9 mouse cellular contexts compared by ENCODE assay signal in the genomic region with DNA sequence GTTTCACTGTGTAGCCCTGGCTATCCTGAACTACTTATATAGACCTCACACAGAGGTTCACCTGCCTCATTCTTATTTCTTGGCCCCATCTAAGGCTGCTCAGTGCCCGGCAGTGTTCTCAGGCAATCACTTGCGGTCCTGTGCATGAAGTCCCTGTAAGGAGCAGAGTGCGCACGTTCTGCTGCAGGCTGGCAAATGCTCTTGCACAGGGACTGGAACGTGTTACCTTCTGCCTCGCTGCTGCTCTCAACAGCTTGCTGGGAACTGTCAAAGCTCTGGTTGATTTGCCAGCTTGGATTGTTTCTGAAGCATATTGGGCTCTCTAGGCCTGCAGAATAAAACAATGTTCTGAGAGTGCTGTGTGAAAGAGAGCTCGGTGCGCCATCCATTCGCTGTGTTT. TPM values are rescaled to one million over a fixed set of nuclear protein-coding genes. Genes with fewer than 3 reads are reported as not detected.
DNase-seq lines count a peak whose midpoint lies in the region; ATAC-seq and TF ChIP-seq lines count a peak whose summit lies in the region.
"Had no signal": no experiment of that assay in that cellular context is flagged by ENCODE, and none has a peak within 500 bp of the region (broad histone marks: within the 10 kb centered on the region; RNA-seq: fewer than 3 reads in every experiment).

No protein-coding gene starts in this region.

- H3K36me3 ChIP-seq in hindbrain, embryonic 16.5 days (ENCODE audit: control insufficient read depth, insufficient read depth, low read length), result no peaks in the 10 kb centered on the region
- no peaks in the 10 kb centered on the region for H3K36me3 ChIP-seq in hindbrain, embryonic 10.5 days
- no peaks in the 10 kb centered on the region for H3K36me3 ChIP-seq in heart, embryonic 15.5 days
- H3K36me3 ChIP-seq in myocyte (ENCODE audit: control insufficient read depth, insufficient read depth), result peaks cover 23% of the 10 kb centered on the region
- peaks cover 11% of the 10 kb centered on the region for H3K36me3 ChIP-seq in liver, embryonic 12.5 days

- no peaks in the 10 kb centered on the region for H3K27me3 ChIP-seq in hindbrain, embryonic 16.5 days (replicated peaks; ENCODE audit: control insufficient read depth, insufficient read depth, low read length)
- H3K27me3 ChIP-seq in hindbrain, embryonic 10.5 days (ENCODE audit: insufficient read depth, poor library complexity, severe bottlenecking), result no peaks in the 10 kb centered on the region
- no peaks in the 10 kb centered on the region for H3K27me3 ChIP-seq in heart, embryonic 15.5 days
- H3K27me3 ChIP-seq in myocyte (ENCODE audit: control insufficient read depth, insufficient read depth, insufficient read length), result no peaks in the 10 kb centered on the region
- no peaks in the 10 kb centered on the region for H3K27me3 ChIP-seq in liver, embryonic 12.5 days (replicated peaks)

- no peak for DNase-seq in hindbrain, embryonic 10.5 days (ENCODE audit: low spot score)
- DNase-seq in cerebellum, adult 8-10 months, result peak; percentile 41
- DNase-seq in urinary bladder, postnatal 4 days (ENCODE audit: low spot score in 2 of 2), result no peak
- no peak for DNase-seq in kidney, adult 18-20 months

- no peak overlapping the region for H3ac ChIP-seq in myocyte (ENCODE audit: control insufficient read depth, insufficient read length)

- 50% methylated on average over 9 of the region's 9 CpGs for WGBS in hindbrain, embryonic 16.5 days
- WGBS in hindbrain, embryonic 10.5 days, result 88% methylated on average over 9 of the region's 9 CpGs
- 61% methylated on average over 9 of the region's 9 CpGs for WGBS in heart, embryonic 15.5 days
- WGBS in liver, embryonic 12.5 days (ENCODE audit: insufficient replicate concordance), result 90% methylated on average over 9 of the region's 9 CpGs

- H3K9me3 ChIP-seq in hindbrain, embryonic 16.5 days (ENCODE audit: control insufficient read depth, low read length), result no peaks in the 10 kb centered on the region
- H3K9me3 ChIP-seq in hindbrain, embryonic 10.5 days, result no peaks in the 10 kb centered on the region
- H3K9me3 ChIP-seq in heart, embryonic 15.5 days (replicated peaks), result no peaks in the 10 kb centered on the region
- H3K9me3 ChIP-seq in liver, embryonic 12.5 days (replicated peaks), result no peaks in the 10 kb centered on the region

- H3K4me2 ChIP-seq in hindbrain, embryonic 16.5 days (ENCODE audit: low read length), result no peak overlapping the region
- H3K4me2 ChIP-seq in heart, embryonic 15.5 days, result no peak overlapping the region
- no peak overlapping the region for H3K4me2 ChIP-seq in myocyte (ENCODE audit: low read depth)
- H3K4me2 ChIP-seq in liver, embryonic 12.5 days, result no peak overlapping the region

- no peak overlapping the region for H3K27ac ChIP-seq in hindbrain, embryonic 16.5 days (ENCODE audit: low read depth, low read length)
- H3K27ac ChIP-seq in hindbrain, embryonic 10.5 days, result no peak overlapping the region
- peak overlapping the region; percentile 68 for H3K27ac ChIP-seq in heart, embryonic 15.5 days
- H3K27ac ChIP-seq in liver, embryonic 12.5 days, result no peak overlapping the region
- H3K27ac ChIP-seq: macrophage had no signal

- H3K79me2 ChIP-seq in myocyte (ENCODE audit: control insufficient read depth, insufficient read depth), result peaks cover 99% of the 10 kb centered on the region

- ATAC-seq in hindbrain, embryonic 16.5 days, result peak; percentile 76
- peak; percentile 85 for ATAC-seq in heart, embryonic 15.5 days (replicated peaks; ENCODE audit: insufficient number of reproducible peaks, insufficient read depth, low FRiP score, low read depth)
- ATAC-seq in liver, embryonic 12.5 days, result no peak

- H3K4me3 ChIP-seq in hindbrain, embryonic 16.5 days (ENCODE audit: low read length), result no peak overlapping the region
- H3K4me3 ChIP-seq in hindbrain, embryonic 10.5 days, result no peak overlapping the region
- no peak overlapping the region for H3K4me3 ChIP-seq in heart, embryonic 15.5 days
- H3K4me3 ChIP-seq in myocyte, result no peak overlapping the region
- H3K4me3 ChIP-seq in liver, embryonic 12.5 days, result no peak overlapping the region

- TF ChIP-seq POLR2A in myocyte (IDR thresholded peaks at IDR 0.05; ENCODE audit: insufficient read length, low read depth), result no peak

- H3K4me1 ChIP-seq in hindbrain, embryonic 16.5 days (ENCODE audit: control insufficient read depth, insufficient read depth, low read depth, low read length), result peaks cover 10% of the 10 kb centered on the region
- H3K4me1 ChIP-seq in hindbrain, embryonic 10.5 days (replicated peaks), result peaks cover 19% of the 10 kb centered on the region
- peaks cover 19% of the 10 kb centered on the region for H3K4me1 ChIP-seq in heart, embryonic 15.5 days (replicated peaks)
- H3K4me1 ChIP-seq in liver, embryonic 12.5 days, result peaks cover 10% of the 10 kb centered on the region; the same call in 1 of the 2 replicates

- no peak overlapping the region for H3K9ac ChIP-seq in hindbrain, embryonic 16.5 days (ENCODE audit: low read depth, low read length)
- H3K9ac ChIP-seq in heart, embryonic 15.5 days, result no peak overlapping the region
- no peak overlapping the region for H3K9ac ChIP-seq in liver, embryonic 12.5 days

TF ChIP-seq in myocyte, 11 proteins besides CTCF, POLR2A, EP300 and RAD21:
- TF ChIP-seq CEBPB (IDR thresholded peaks at IDR 0.05; ENCODE audit: insufficient read depth, poor library complexity, severe bottlenecking) (no peak), POLR2AphosphoS2 (IDR thresholded peaks at IDR 0.05; ENCODE audit: insufficient read length, low read depth) (peak; percentile 28), SRF (IDR thresholded peaks at IDR 0.05; ENCODE audit: control insufficient read depth, insufficient read length, low read depth) (no peak)
TF ChIP-seq in myocyte: peak in this region for 1.

RNA-seq across cellular contexts. Expression of gene Vcl, which starts 41.7 kb away (rescaled TPM):
- polyA plus RNA-seq in hindbrain, embryonic 16.5 days (2015; fragmentation: Nextera tagmentation; extraction: Ambion mirVana), result 14.8 and 20.6 TPM in 2 replicates
- polyA plus RNA-seq in hindbrain, embryonic 10.5 days (2016; fragmentation: Nextera tagmentation; extraction: Ambion mirVana), result 31.8 and 32.9 TPM in 2 replicates
- 82.2 and 89.1 TPM in 2 replicates for polyA plus RNA-seq in heart, embryonic 15.5 days (2015; fragmentation: Nextera tagmentation; extraction: Ambion mirVana)
- polyA plus RNA-seq in myocyte (2012; fragmentation: generic; extraction: Trizol), result 104 TPM
- polyA plus RNA-seq in liver, embryonic 12.5 days (2016; fragmentation: Nextera tagmentation; extraction: Ambion mirVana), result 36.0 and 37.7 TPM in 2 replicates
